Mouse (Mus musculus) layer of hippocampus, postnatal 14 days (tissue): Measurements from ENCODE around the gene Slc37a1. TPM values are rescaled to one million over a fixed set of nuclear protein-coding genes. Genes with fewer than 3 reads are reported as not detected.
A peak's percentile ranks its signal among the peaks of the same experiment; 100 is the strongest.

Experiments
- DNase-seq, 2 experiments: peaks; one replicate each; pipeline ENCODE4 v3.0.0; 2021 to 2022; ENCODE audit warnings: low spot score in 2 of 2, mixed read lengths in 1 of 2
- total RNA-seq, 2 experiments: library from RNA; stranded (reverse); gene quantifications; 2 replicates each; pipeline ENCODE4 v1.2.3; 2021

The Slc37a1 gene
- total RNA-seq, 2 experiments from 2014 or later, result 4.2 to 7.0 TPM

DNA sequence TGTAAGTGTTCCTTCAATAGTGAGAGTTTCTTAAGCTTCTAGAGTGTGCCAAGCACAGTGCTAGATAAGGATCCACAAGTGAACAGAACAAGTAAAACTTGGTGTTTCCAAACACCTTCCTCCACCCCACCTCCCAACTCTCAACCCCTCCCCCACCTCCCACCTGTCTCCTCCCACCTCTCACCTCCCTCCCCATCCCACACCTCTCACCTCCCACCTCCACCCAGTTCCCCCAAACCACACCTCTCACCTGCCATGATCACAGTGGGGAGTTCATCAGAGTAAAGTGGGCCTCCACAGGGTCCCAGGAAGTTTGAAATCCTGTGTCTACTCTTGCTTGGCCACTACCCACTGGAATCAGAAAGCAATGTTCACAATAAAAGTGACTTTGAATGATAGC lies 3.7 kb downstream of the Slc37a1 start:
- DNase-seq, result no peak

DNA sequence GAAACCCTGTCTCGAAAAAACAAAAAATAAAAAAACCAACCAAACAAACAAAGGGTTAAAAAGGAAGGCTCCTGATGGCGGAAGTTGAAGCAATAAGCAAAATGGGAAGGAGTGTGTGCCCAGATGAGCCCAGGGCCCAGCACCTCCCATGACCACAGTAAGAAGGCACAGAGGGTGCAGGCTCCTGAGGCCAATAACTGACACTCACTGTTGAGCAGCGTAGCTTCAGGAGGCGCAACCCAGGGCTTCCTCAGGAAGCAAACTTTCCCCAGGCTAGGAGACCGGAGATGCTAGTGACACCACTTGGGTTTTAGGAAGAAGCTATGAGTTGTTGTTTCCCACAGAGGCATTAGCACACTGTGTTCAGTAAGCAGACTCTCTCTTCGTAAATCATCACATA lies 4.3 kb downstream of the Slc37a1 start:
- DNase-seq, result no peak

DNA sequence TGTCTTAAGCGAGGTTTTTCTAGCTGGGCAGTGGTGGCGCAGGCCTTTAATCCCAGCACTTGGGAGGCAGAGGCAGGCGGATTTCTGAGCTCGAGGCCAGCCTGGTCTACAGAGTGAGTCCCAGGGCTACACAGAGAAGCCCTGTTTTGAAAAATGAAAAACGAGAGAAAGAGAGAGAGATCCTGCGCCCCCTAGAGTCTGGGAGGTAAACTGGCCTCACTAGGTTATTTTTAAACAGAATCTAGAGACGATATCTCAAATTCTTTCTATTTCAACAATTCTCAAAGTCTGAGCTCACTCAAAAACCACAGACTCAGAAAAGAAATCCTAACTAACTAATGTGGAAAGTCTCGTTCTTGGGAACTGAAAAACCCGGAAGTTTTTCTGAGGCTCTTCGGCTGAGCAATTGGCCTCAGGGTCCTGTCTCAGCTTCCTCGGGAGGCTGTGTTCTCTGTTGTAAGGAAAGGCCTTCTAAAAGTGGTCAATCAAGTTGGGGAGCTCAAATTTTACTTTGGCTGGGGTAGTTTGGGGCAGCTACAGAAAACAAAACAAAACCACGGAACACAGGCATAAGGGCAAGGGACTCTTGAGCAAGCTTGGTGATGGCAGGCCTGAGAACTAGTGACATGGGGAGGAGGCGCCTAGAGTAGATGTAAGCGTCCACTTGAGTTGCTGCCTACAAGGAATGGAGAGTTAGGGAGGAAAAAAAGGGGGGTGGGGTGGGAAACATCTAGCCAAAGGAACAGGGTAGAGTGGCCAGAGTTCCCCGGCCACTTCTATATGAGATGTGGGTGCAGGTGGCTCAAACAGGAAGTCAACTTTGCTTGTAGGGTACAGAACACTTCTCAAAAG lies 8.0 kb downstream of the Slc37a1 start:
- no peak for DNase-seq

DNA sequence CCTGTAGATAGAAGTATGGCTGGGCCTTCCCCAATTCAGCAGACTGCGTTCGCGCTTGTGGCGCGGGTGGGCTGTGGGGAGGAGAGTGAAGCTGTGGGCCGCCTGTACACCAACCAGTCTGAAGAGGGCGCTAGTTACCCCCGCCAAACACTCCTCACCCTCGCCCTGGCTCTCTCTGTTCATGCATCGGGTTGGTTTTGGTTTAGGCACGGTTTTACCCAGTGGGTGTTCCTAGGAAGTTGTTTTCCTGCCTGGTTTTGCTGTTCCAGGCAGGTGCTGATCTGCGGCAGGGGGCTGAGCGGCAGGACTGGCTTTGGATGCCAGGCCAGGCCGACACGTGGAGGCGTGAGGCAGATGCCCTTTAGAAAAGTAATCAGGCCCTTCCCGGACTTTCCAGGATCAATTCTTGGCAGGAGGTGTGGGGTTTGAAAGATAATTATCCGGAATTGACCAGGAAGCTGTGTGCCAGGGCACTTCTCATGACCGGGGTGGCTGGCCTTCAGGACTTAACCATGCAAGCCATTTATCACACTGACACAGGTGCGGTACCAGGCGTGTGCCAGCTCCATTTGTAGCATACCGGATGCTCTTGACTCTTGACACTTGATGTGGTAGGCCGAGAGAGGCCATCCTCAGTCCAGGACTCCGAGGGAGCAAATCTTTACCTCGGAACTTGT lies 8.8 kb downstream of the Slc37a1 start:
- peak in 1 of 2 experiments; percentile 41 for DNase-seq

DNA sequence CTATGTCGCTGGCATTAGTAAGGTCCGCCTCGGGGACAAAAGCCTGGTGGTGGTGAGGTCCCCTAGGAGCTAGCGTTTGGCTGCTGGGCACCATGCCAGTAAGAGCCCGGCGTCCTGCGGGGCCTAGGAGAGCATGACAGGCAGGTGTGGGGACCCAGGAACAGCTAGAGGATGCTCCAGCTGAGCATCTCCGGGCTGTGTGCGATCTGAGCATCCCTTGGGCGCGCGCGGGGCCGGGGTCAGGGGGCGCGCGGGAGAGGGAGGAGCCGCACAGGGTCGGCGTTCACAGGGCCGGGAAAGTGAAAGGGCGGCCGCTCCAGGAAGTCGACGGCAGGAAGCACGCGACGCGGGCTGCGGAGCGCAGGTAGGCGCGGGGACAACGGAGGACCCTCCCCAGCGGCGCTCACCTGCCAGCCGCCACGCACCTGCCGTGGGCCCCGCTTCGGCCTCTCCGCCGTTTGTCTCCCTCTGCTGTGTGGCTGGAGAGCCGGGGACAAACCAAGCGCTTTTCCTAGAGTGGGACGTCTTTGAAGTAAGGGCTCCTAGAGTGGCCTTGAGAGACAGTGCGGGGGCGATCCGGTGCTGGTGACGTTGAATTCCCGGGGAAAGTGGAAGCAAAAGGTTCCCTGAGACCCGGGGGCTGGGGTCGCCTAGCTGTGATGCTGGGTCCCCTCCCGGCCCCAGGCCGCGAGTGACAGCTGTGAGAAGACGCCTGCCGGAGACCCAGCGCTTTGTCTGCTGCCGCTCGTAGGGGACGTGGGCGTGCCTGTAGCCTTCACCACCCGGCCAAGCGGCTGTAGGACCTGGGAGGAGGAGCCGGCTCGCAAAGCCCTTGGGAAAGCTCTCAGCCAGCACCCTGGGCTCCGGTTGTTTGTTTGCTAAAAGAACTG lies 9.5 kb downstream of the Slc37a1 start:
- peak; percentile 63 to 75 for DNase-seq

DNA sequence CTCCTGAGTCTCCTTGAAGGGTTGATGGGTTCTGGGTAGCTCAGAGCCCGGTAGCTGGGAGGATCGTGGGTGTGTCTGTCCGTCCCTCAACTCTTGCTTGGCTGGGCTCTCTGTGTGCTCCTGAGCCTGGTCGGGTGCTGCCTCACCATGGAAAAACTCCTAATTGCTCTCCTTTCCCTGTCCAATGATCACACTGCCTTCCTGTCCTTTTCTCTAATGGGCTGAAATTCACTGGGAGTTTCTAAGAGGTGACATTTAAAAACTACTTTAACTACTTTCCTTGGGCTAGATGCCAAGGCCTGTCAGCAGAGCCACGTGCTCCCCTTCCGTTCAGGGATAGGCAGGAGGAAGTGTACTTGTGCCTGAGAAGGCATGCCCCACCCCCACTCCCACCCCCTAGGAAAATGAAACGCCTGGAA lies 10.9 kb downstream of the Slc37a1 start:
- DNase-seq, result no peak

DNA sequence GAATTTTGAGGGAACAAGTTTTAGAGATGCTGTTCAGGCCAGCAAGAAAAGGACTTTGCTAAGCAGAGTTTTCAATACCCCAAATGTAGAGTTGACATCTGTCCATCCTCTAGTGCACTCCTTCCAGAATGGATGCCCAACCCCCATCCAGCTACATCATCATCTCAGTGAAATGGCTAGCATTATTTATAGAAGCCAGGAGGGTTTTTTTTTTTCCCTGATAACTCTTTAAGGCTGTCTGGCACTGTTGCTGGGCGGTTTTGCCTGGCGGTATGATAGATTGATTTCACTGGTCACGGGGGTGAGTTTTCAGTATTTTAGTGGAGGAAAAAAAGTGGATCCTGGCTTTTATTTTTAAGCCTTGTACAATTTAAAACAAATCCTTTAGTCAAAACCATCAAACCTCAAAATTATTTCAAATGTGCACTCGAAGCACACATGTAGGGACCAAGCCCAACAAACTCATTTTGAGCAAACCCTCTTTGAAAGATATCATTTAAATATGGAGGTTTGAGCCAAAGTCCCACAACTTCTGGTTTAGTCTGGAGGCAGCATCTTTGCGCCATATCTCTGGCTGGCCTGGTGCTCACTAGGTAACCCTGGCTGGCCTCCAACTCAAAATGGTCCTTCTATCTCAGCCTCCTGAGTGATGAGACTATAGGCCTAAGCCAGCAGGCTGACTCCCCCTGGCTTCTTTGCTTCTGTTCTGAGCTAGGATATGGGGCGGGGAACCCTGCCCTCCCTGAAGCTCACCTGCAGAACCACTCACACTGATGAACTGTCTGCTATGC lies 12.0 kb downstream of the Slc37a1 start:
- no peak for DNase-seq

DNA sequence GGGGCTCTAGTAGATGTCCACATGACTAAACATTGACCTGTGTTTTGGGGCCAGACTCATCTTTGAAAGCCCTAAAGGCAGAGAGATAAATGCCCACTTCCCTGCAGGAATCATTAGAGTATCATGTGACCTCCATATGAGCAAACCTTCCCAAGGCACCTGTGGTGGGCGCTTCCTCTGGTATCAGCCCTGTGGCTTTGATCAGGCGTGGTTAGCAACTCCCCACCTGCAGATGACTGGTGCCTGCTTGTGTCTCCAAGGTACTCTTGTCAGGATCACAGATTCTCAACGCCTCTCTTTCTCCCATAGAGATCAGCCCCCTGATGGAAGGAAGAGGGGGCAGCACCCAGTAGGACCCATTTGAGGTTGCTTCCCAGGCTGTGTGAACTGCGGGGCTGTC lies 13.4 kb downstream of the Slc37a1 start:
- DNase-seq, result no peak

DNA sequence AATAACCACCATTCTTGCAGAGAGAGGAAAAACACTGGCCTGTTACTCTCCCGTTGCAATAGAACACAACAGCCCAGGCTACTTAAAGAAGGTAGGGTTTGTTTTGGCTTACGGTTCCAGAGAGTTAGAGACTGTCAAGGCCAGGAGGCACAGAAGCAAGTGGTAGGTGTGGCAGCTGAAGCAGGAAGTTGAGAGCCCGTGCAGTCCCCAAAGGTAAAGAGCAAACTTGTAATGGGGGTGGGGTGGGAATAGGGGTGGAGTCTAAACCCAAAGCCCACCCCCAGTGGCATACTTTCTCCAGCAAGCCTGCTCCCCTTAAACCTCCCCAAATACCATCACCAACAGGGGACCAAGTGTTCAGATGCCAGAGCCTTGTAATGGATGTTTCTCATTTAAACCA lies 14.1 kb downstream of the Slc37a1 start:
- DNase-seq, result no peak

DNA sequence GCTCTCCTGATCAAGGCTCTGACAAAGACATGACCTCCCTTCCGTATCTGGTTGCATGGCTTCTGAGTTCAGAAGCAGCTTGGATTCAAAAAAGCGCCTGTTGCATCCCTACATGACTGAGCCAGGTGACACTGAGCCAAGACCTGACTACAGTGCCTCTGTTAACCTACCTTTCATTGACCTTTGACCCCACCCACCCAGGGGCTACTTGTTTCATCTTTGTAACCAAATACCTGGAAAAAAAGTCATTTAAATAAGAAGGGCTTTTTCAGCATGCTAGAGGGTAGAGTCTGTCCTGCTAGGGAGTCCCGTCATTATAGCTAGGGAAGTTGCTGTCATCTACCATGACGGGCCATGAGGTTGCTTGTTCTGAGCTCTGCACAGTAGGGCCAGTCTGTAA lies 16.8 kb downstream of the Slc37a1 start:
- DNase-seq, result no peak

DNA sequence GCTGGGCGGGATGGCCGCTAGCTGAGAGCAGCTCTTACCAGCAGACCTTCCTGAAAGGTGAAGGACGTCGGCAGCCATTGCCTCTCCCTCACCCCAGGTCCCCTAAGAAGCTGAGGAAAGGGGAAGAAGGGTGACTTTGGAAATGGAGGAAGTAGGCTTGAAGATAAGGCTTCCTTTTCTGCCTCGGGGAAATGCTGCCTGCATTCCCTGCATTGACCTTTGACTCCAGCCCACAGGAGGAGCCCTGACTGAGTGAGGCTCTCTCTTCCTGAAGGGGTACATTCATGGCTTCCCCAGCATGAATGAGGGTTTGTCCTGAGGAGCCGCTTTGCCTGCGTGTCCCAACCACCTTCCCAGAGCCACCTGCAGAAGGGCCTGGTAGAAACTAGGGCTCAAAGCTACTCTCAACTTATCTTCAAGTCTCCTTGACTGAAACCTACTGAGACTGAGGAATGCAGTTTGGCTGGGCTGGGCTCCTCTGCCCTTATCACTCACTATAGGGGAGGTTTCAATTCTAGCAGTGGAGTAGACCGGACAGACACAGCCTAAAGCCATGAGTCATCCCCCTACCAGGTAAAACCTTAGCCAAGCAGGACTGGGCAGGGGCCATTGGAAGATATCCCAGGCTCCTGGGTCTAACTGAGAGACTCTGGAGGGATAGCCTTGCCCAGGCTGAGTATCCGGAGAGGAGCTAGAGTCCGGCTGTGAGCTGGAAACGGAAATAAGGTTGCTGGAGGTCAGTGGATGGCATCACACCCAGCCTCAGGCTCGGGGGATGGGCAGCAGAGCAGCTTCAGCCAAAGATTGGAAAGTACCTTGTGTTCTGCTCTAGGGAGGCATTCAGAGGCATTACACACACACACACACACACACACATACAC lies 18.5 kb downstream of the Slc37a1 start:
- DNase-seq, result no peak

DNA sequence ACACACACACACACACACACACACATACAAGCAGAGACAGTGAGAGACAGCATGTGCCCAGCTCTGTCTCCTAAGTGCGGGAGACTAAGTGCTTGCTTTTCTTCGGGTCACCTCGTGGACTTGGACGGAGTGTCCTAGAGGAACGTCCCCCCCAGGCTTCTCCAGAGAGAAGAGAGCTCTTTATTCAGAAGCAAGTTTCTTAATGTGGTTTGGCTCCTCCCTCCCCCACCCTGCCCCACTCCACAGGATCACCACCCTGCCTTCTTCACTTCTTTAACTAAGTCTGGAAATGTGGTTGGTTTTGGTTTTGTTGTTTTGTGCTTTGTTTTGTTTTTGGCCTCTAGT lies 19.2 kb downstream of the Slc37a1 start:
- no peak for DNase-seq

DNA sequence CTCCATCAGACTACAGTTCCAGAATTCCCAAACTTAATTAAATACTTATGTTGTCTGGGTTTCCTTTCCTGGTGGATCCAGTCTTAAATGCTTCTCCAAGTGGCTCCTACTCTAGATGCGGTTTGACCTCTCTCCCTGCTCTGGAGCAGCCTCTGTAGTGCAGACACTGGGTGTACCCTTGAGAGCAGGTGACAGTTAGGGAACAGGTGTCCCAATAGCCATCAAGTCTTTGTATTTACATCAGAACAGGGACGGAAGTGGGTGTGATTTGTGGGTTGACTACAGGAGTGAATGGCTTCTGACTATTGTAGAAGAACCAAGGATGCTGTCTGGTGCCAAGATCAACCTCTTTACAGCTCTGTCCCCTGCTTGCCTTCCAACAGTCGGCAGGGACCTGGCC lies 21.2 kb downstream of the Slc37a1 start:
- no peak for DNase-seq

DNA sequence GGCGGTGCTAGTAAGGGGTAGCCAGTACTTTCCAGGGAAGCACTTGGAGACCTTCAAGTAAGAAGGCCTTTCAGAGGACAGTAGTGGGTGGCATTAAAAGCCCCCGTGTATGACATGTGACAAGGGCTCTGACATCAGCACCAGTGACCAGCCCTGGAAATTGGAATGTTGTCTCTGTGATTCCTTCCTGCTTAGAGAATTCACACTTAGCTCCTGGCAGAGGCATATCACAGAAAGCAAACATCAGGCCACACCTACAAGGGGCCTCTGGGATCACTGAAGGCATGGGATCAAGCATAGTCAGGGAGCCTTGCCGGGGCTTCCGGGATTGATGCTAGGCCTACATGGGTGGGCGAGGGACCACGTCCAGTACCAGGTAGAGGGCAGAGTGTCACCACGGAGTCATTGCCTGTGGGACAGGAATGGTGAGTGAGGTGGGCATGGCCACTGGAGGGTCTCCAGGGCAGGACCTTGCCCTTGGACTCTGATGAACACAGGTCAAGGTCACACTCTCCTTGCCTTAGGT lies 21.8 kb downstream of the Slc37a1 start:
- DNase-seq, result no peak

DNA sequence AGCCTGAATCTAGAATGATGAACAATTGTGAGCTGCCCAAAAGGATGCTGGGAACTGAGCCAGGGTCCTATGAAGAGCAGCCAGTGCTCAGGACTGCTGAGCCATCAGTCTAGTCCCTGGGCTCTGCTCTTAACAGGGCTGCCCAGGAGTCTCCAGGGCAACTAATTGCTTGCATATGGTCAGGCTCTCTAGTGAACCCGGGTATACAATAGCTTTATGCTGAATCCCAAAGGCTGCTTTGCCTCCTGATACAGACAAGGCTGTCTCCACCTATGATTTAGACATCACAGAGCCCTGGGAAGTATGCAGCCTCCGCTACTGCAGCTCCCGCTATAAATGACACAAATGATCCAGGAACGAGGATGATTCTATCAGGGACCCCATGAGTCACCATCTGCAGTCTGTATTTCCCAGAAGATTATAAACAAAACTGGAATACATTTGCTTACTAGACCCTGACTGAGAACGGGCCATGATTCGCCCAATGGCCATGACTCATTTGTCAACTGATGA lies 22.7 kb downstream of the Slc37a1 start:
- no peak for DNase-seq

DNA sequence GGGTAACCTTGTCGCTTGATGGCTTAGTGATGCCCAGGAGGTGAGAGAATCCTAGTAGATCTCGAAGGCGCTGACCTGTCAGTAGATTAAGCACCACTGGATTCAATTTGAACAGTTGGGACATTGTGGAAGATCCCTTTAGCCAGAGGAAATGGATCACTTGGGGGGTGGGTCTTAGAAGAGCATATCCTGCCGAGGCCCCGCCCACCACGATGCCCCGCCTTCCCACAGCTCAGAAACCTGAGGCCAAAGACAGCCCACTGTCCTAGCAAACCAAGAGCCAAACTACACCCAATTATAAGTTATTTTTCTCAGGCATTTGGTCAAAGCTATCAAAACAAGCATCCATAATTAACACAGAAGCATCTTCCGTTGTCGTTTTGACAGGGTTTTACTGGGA lies 24.5 kb downstream of the Slc37a1 start:
- no peak for DNase-seq

DNA sequence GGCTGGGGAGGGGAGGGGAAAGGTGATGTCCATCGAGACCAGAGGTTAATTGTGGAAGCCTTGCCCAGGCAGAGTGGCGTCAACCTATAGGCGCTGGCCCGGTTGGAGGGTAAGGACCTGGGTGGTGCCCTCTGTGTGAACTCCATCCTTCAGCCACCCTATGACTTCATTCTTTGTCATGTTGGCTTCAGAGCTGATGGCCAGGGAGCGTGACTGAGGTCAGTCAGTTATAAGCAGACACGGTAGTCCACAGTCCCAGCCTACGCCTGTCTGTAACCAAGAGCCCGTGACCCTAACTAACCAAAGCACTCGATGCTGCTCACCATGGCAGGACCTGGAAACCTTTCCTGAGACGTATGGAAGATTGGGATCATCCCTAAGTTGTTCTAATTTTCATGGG lies 26.1 kb downstream of the Slc37a1 start:
- DNase-seq, result no peak

DNA sequence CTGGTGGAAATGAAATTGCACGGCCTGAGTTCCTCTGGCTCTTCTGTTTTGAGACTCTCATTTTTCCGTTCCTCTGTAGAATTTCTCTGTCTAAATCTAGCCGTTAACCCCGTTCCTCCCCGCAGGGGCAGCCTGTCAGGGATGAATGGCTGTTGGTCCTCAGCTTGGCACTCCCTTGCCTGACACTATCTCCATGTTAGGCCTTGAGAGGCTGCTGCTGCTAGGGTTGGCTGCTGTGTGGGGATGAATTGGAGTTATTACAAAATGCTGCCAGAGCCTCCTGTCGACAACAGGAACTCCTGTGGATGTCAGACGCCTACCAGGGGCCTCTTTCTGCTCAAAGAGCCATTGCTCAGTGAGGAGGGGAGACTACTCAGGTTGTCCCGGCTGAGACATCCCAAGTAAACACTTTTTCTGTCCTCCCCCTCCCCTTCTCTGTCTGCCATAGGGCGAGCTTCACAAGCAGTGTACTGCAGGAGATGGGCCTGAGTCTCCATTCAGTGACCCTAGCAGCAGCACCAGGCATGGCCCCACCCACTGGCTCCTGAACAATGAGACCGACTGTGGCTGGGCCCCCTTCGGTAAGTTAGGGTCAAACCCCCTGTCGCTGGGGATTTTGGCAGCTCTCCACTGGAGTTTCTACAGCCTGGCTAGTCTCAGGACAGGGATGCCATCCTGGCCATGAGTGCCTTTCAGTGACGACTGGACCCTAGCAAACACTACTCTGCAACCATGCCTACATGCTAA lies 28.6 kb downstream of the Slc37a1 start:
- no peak for DNase-seq

DNA sequence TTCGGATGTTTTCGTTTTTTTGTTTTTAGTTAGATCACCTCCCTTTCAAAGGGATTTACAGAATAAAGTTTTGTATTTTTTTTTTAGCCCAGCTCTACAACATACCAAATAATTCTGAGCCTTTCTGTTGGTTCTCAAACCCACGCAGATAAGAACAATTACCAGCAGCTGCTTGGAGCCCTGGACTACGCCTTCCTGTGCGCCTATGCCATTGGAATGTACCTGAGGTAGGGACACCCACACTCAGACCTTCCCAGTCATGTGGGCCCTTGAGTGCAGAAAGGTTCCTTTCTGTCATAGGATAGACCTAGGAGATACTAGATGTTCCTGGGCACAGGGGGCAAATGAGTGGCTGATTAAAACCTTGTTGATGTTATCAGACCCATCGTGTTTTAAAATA lies 29.4 kb downstream of the Slc37a1 start:
- DNase-seq, result no peak
